Mouse (Mus musculus) MEL (cell line): ENCODE results near the gene Sec63.

Experiments used
- CTCF ChIP-seq, 3 experiments: IDR thresholded peaks in 2 of 3; conservative IDR thresholded peaks in 1 of 3; 2 replicates each; pipeline ENCODE4 v1.5.1; 2011 to 2012; ENCODE audit warnings: low read length in 3 of 3, low read depth in 2 of 3, mild to moderate bottlenecking in 2 of 3, improper control_type of control experiment in 1 of 3, inconsistent platforms in 1 of 3, mixed read lengths in 1 of 3, moderate library complexity in 1 of 3; ENCODE audit not compliant: control insufficient read depth in 1 of 3, insufficient read depth in 1 of 3, poor library complexity in 1 of 3, severe bottlenecking in 1 of 3
- ETS1 ChIP-seq: IDR thresholded peaks from 2 replicates; pipeline ENCODE4 v1.6.1; 2012; ENCODE audit warnings: low read depth, mild to moderate bottlenecking, inconsistent platforms, low read length, improper control_type of control experiment, moderate library complexity
- GATA1 ChIP-seq: IDR thresholded peaks from 2 replicates; pipeline ENCODE4 v1.6.1; 2011; ENCODE audit warnings: low read depth, low read length, improper control_type of control experiment
- JUND ChIP-seq: IDR thresholded peaks from 2 replicates; pipeline ENCODE4 v1.6.1; 2011; ENCODE audit warnings: low read depth, mild to moderate bottlenecking, improper control_type of control experiment, low read length
- POLR2A ChIP-seq, 2 experiments: IDR thresholded peaks; 2 replicates each; pipeline ENCODE4 v1.6.1; 2011 to 2012; ENCODE audit warnings: low read length in 2 of 2, mild to moderate bottlenecking in 2 of 2, control low read depth in 1 of 2, improper control_type of control experiment in 1 of 2, low read depth in 1 of 2, moderate library complexity in 1 of 2; ENCODE audit not compliant: control insufficient read depth in 1 of 2, insufficient read depth in 1 of 2, poor library complexity in 1 of 2
- RAD21 ChIP-seq: IDR thresholded peaks from 2 replicates; pipeline ENCODE4 v1.6.1; 2011; ENCODE audit warnings: mild to moderate bottlenecking, low read depth, low read length, improper control_type of control experiment
- RCOR1 ChIP-seq: IDR thresholded peaks from 2 replicates; pipeline ENCODE4 v1.6.1; 2012; ENCODE audit warnings: low read depth, mild to moderate bottlenecking, inconsistent platforms, low read length, improper control_type of control experiment
- SIN3A ChIP-seq: IDR thresholded peaks from 2 replicates; pipeline ENCODE4 v1.6.1; 2012; ENCODE audit warnings: low read length, improper control_type of control experiment, inconsistent platforms
- USF2 ChIP-seq, 2 experiments: IDR thresholded peaks; 2 replicates each; pipeline ENCODE4 v1.6.1; 2011 to 2012; ENCODE audit warnings: improper control_type of control experiment in 2 of 2, low read length in 2 of 2, borderline replicate concordance in 1 of 2, inconsistent platforms in 1 of 2, low read depth in 1 of 2, mild to moderate bottlenecking in 1 of 2; ENCODE audit not compliant: insufficient read depth in 1 of 2

DNA sequence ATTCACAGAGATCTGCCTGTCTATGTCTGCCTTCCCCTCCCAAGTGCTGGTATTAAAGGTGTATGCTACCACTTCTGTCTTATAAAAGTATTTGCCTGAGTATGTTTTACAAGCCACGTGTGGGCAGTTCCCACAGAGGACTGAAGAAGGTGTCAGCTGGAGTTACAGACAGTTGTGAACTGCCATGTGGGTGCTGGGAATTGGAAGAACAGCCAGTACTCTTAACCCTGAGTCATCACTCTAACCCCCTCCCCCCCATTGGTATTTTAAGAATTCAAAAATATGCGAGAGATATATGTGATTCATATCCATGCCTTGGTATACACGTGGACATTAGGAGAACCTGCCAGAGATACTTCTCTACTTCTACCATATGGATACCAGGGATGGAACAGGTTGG lies 20.4 kb downstream of the Sec63 start:
- TF ChIP-seq CTCF (IDR thresholded peaks at IDR 0.05 in 2 of 3, conservative IDR thresholded peaks at IDR 0.05 in 1 of 3; ENCODE audit: control insufficient read depth in 1 of 3, insufficient read depth in 1 of 3, low read depth in 2 of 3, low read length in 3 of 3, poor library complexity in 1 of 3, severe bottlenecking in 1 of 3) (no peak), RCOR1 (no peak), RAD21 (no peak), POLR2A (IDR thresholded peaks at IDR 0.05; ENCODE audit: control insufficient read depth in 1 of 2, insufficient read depth in 1 of 2, low read depth in 1 of 2, low read length in 2 of 2, poor library complexity in 1 of 2) (no peak), USF2 (IDR thresholded peaks at IDR 0.05; ENCODE audit: borderline replicate concordance in 1 of 2, insufficient read depth in 1 of 2, low read depth in 1 of 2, low read length in 2 of 2) (no peak), SIN3A (no peak), GATA1 (no peak), JUND (no peak), ETS1 (no peak)
